Comparison of ENCODE assay signal across 12 mouse cellular contexts in genomic region chr9:57425116-57425515, GRCm38 (mm10). TPM values are rescaled to one million over a fixed set of nuclear protein-coding genes. Genes with fewer than 3 reads are reported as not detected.
DNase-seq lines count a peak whose midpoint lies in the region; ATAC-seq and TF ChIP-seq lines count a peak whose summit lies in the region.
"Had no signal": no experiment of that assay in that cellular context is flagged by ENCODE, and none has a peak within 500 bp of the region (broad histone marks: within the 10 kb centered on the region; RNA-seq: fewer than 3 reads in every experiment).

No protein-coding gene starts in this region.

- DNase-seq in heart, adult 11 months = peak; percentile 96
- no peak for DNase-seq in heart, postnatal 14 days
- no peak for DNase-seq in lung, postnatal 10 days
- DNase-seq in liver, embryonic 13.5 days = no peak
- DNase-seq in right cerebral cortex, adult 18-20 months = no peak
- no peak for DNase-seq in cerebellum, adult 11 months
- DNase-seq: retina, postnatal 1 day had no signal

- H3K4me3 ChIP-seq in lung, embryonic 15.5 days = no peak overlapping the region
- H3K4me3 ChIP-seq in embryonic fibroblast, embryonic 13.5 days (ENCODE audit: insufficient read depth, low read length) = no peak overlapping the region
- H3K4me3 ChIP-seq in liver, embryonic 13.5 days (replicated peaks) = no peak overlapping the region

- no peak overlapping the region for H3K9ac ChIP-seq in lung, embryonic 15.5 days
- no peak overlapping the region for H3K9ac ChIP-seq in liver, embryonic 13.5 days

- H3K27me3 ChIP-seq in lung, embryonic 15.5 days = no peaks in the 10 kb centered on the region; the same call in 1 of the 2 replicates
- H3K27me3 ChIP-seq in liver, embryonic 13.5 days = no peaks in the 10 kb centered on the region

- TF ChIP-seq CTCF in embryonic fibroblast, embryonic 13.5 days (IDR thresholded peaks at IDR 0.05; ENCODE audit: borderline replicate concordance, insufficient read depth, low read length) = no peak

- H3K4me2 ChIP-seq in lung, embryonic 15.5 days = no peak overlapping the region
- H3K4me2 ChIP-seq in liver, embryonic 13.5 days = no peak overlapping the region

- H3K4me1 ChIP-seq in lung, embryonic 15.5 days = peaks cover 30% of the 10 kb centered on the region
- peaks cover 29% of the 10 kb centered on the region for H3K4me1 ChIP-seq in embryonic fibroblast, embryonic 13.5 days (ENCODE audit: control insufficient read depth, insufficient read depth, low read length)
- H3K4me1 ChIP-seq in liver, embryonic 13.5 days (replicated peaks) = peaks cover 30% of the 10 kb centered on the region

- H3K27ac ChIP-seq in lung, embryonic 15.5 days = peak overlapping the region; percentile 12; the same call in 1 of the 2 replicates
- H3K27ac ChIP-seq in embryonic fibroblast, embryonic 13.5 days (ENCODE audit: insufficient read depth, low read length) = peak overlapping the region; percentile 63
- peak overlapping the region; percentile 43 for H3K27ac ChIP-seq in liver, embryonic 13.5 days

- ATAC-seq in lung, embryonic 15.5 days (ENCODE audit: borderline replicate concordance, extremely low read depth, low FRiP score, low TSS enrichment) = no peak
- 0 out of 2 replicates have a peak, but pooled peaks have one; percentile 22 for ATAC-seq in liver, embryonic 13.5 days (ENCODE audit: low read depth)
- ATAC-seq: CD4-positive, CD25-positive, alpha-beta regulatory T cell, adult 4 months; forebrain, embryonic 14.5 days had no signal

- intact Hi-C loops in heart, postnatal 14 days (cut with DNase I) = no loop called here

- no peaks in the 10 kb centered on the region for H3K36me3 ChIP-seq in lung, embryonic 15.5 days
- H3K36me3 ChIP-seq in liver, embryonic 13.5 days = no peaks in the 10 kb centered on the region

- no peaks in the 10 kb centered on the region for H3K9me3 ChIP-seq in lung, embryonic 15.5 days
- H3K9me3 ChIP-seq in liver, embryonic 13.5 days (replicated peaks) = no peaks in the 10 kb centered on the region

- no peak for TF ChIP-seq POLR2A in embryonic fibroblast, embryonic 13.5 days (IDR thresholded peaks at IDR 0.05; ENCODE audit: low read depth, low read length)

- WGBS in lung, embryonic 15.5 days = 58% methylated on average over 3 of the region's 3 CpGs
- 37% methylated on average over 3 of the region's 3 CpGs for WGBS in liver, embryonic 13.5 days (ENCODE audit: insufficient replicate concordance)

RNA-seq across cellular contexts. Expression of gene Ppcdc, which starts 14.8 kb away (rescaled TPM):
- total RNA-seq in heart, postnatal 14 days (2021) = 1 to 10 TPM; 9.0 to 9.3 TPM
- 24.9 and 27.5 TPM in 2 replicates for polyA plus RNA-seq in lung, embryonic 15.5 days (2015; fragmentation: Nextera tagmentation; extraction: Ambion mirVana)
- 26.6 and 31.0 TPM in 2 replicates for polyA plus RNA-seq in embryonic fibroblast, embryonic 13.5 days (2011; ENCODE audit: insufficient read length, low read depth, missing spikeins)
- polyA plus RNA-seq in liver, embryonic 13.5 days (2015; fragmentation: Nextera tagmentation; extraction: Ambion mirVana) = 10.4 and 11.3 TPM in 2 replicates

RNA-seq across cellular contexts. Expression of gene Scamp5, which starts 42.7 kb away (rescaled TPM):
- total RNA-seq in heart, postnatal 14 days (2021) = 1 to 10 TPM; 7.4 to 7.7 TPM
- polyA plus RNA-seq in lung, embryonic 15.5 days (2015; fragmentation: Nextera tagmentation; extraction: Ambion mirVana) = 6.3 and 6.9 TPM in 2 replicates
- polyA plus RNA-seq in embryonic fibroblast, embryonic 13.5 days (2011; ENCODE audit: insufficient read length, low read depth, missing spikeins) = 23.7 and 26.1 TPM in 2 replicates
- polyA plus RNA-seq in liver, embryonic 13.5 days (2015; fragmentation: Nextera tagmentation; extraction: Ambion mirVana) = 7.2 and 8.2 TPM in 2 replicates
- total RNA-seq: megakaryocyte-erythroid progenitor cell, adult 5-6 weeks had no signal

Comparison
In these comparisons a context has a peak if more than half of its experiments do, and no peak if none do; other contexts are left out.
1. H3K27ac ChIP-seq: peak in every context shown above with its lines; median percentile 63 in embryonic fibroblast, embryonic 13.5 days; 43 in liver, embryonic 13.5 days; 12 in lung, embryonic 15.5 days.